Mouse (Mus musculus): ENCODE measurements at regions not wholly inside any gene's neighbourhood (a gene's known extent, or its start where the extent isn't known, plus 50 kb on each side); places are given as distances from the start of the nearest gene placed in this dataset.

GRCm38 (mm10) chr7:68444426-68445095 is 170.9 kb downstream of the Fam169b start:
- no peak for DNase-seq (ENCODE audit: low read depth, low spot score)

DNA sequence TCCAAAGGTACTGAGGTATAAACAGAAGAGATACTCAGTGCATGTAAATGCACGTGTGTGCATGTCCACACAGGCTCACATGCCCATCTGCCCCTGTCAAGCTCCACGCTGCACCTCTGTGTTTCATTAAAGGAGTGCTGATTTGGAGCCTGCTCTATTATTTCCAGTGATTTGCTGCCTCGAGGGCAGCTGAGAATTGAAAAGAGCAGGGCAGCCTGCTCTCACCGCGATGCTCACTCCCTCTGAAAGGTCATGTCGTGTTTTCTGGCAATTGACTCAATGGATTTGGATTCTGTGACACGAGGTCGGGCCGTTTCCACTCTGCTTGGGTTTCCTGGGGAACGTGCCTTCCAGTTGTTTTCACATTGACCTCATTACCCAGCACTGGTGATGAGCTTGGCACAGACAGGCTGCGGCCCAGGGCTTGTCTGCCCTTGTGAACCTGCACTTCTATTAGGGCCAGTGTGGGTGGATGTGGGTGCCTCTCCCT is 167.1 kb downstream of the Fam169b start:
- no peak for DNase-seq (ENCODE audit: low read depth, low spot score)

- no peak for DNase-seq (ENCODE audit: low read depth, low spot score)
Observed at GRCm38 (mm10) chr7:68428946-68429345, 155.3 kb downstream of the Fam169b start.

GRCm38 (mm10) chr7:68415890-68416289 is 142.3 kb downstream of the Fam169b start:
- no peak for DNase-seq (ENCODE audit: low read depth, low spot score)

DNA sequence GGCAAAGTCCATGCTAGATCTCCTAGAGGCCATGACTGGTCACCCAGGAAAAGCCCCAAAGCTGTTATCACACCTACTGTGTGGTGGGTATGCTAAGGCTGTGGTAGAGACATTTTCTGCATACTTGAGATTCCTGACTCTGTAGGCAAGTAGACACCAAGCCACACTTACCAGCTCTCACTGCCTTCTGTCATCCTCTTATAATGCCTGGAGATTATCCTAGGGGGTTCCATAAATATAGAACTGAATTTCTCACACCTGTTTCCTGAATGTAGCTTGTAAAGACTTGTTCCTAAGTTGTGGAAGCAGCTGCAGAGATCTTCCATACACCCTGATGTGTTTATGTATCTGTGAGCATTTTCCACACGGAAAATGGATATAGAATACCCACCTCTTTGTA is 139.1 kb downstream of the Fam169b start:
- no peak for DNase-seq (ENCODE audit: low read depth, low spot score)

Measured in embryo, embryonic 11.5 days (tissue).